Mouse (Mus musculus): ENCODE measurements around the gene Klhl13.

DNA sequence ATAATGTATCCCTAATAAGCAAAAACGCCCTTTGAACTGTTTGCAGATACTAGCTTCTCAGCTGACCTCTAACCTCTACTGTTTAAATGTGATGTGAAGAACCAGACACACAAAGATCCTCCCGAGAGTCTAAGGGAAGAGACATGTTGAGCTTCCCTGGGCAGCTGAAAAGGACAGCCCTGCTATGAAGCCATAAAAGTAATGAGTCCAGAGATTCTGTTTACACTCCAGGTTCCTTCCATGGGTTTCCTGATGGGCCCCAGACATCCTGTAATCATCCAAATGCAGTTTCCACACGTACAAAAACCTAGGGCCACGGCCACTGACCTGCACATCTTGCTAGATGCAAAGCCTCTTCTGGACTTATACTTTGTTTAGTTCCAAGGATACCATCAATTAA, 23.8 kb upstream of the Klhl13 start:
- TF ChIP-seq CTCF (IDR thresholded peaks at IDR 0.05; ENCODE audit: borderline replicate concordance, extremely low read depth, insufficient read depth, insufficient read length) (no peak), POLR2A (IDR thresholded peaks at IDR 0.05; ENCODE audit: borderline replicate concordance, extremely low read depth, insufficient read depth, insufficient read length, poor library complexity, severe bottlenecking) (no peak)

Measured in brain, embryonic 14.5 days (tissue).